Mouse (Mus musculus) forebrain, embryonic 15.5 days (tissue): Measurements from ENCODE around the gene Ncan. TPM values are rescaled to one million over a fixed set of nuclear protein-coding genes. Genes with fewer than 3 reads are reported as not detected.

Source experiments
- ATAC-seq: fragments of 200-750 bp; cut with Nextera tagmentation; replicated peaks from 2 replicates; pipeline ENCODE4 v1.8.0; 2017; ENCODE audit warnings: mild to moderate bottlenecking, moderate TSS enrichment, moderate library complexity
- H3K27ac ChIP-seq: fragments of 300-500 bp; sonication (generic); replicated peaks from 2 replicates; pipeline ENCODE4 v1.5.1; 2015; ENCODE audit warnings: mild to moderate bottlenecking, inconsistent platforms
- H3K27me3 ChIP-seq: fragments of 300-500 bp; sonication (generic); 2 replicates; pipeline ENCODE4 v1.6.1; 2015; ENCODE audit warnings: inconsistent platforms
- H3K36me3 ChIP-seq: fragments of 300-500 bp; sonication (generic); 2 replicates; pipeline ENCODE4 v1.6.1; 2015; ENCODE audit warnings: mild to moderate bottlenecking, inconsistent platforms
- H3K4me1 ChIP-seq: fragments of 300-500 bp; sonication (generic); 2 replicates; pipeline ENCODE4 v1.6.1; 2015; ENCODE audit warnings: inconsistent platforms
- H3K4me2 ChIP-seq: fragments of 300-500 bp; sonication (generic); replicated peaks from 2 replicates; pipeline ENCODE4 v1.6.1; 2015; ENCODE audit warnings: mild to moderate bottlenecking, inconsistent platforms
- H3K4me3 ChIP-seq: fragments of 300-500 bp; sonication (generic); 2 replicates; pipeline ENCODE4 v1.5.1; 2015; ENCODE audit warnings: mild to moderate bottlenecking, inconsistent platforms
- H3K9ac ChIP-seq: fragments of 300-500 bp; sonication (generic); replicated peaks from 2 replicates; pipeline ENCODE4 v1.6.1; 2015; ENCODE audit warnings: mild to moderate bottlenecking, inconsistent platforms
- H3K9me3 ChIP-seq: fragments of 300-500 bp; sonication (generic); 2 replicates; pipeline ENCODE4 v1.6.1; 2016; ENCODE audit warnings: inconsistent platforms
- WGBS: fragments of 180-500 bp; shearing (Covaris S2); methylation state at CpG from one replicate; pipeline ENCODE4 v1.1.7; 2015; ENCODE audit warnings: mixed read lengths; 5-methylcytosine and 5-hydroxymethylcytosine counted together
- polyA plus RNA-seq: library from polyadenylated mRNA; unstranded; fragments of >200 nt; fragmentation: Nextera tagmentation; extraction: Ambion mirVana; gene quantifications from 2 replicates; pipeline ENCODE4 v1.2.1, GENCODE M21; 2015

Ncan gene
- polyA plus RNA-seq, 1 experiment from 2014 or later = 144 TPM

GRCm38 (mm10) chr8:70147678-70148607 is 27.3 kb upstream of the Ncan start:
- Histone ChIP-seq H3K36me3 (peaks cover 29% of the 10 kb centered on the region), H3K4me2 (no peak overlapping the region), H3K4me3 (no peak overlapping the region), H3K9me3 (no peaks in the 10 kb centered on the region), H3K4me1 (peaks cover 6% of the 10 kb centered on the region), H3K27ac (no peak overlapping the region), H3K9ac (no peak overlapping the region), H3K27me3 (no peaks in the 10 kb centered on the region)
- ATAC-seq = no peak
- WGBS = 86% methylated on average over 7 of the region's 7 CpGs

GRCm38 (mm10) chr8:70139981-70140380 is 19.3 kb upstream of the Ncan start:
- no peaks in the 10 kb centered on the region for H3K27me3 ChIP-seq
- H3K36me3 ChIP-seq = peaks cover 17% of the 10 kb centered on the region
- WGBS = 10% methylated on average over 9 of the region's 9 CpGs
- no peaks in the 10 kb centered on the region for H3K9me3 ChIP-seq
- H3K27ac ChIP-seq = peak overlapping the region; percentile 90
- peaks cover 23% of the 10 kb centered on the region for H3K4me1 ChIP-seq
- ATAC-seq = no peak; the same call in 1 of the 2 replicates
- H3K4me3 ChIP-seq = peak overlapping the region; percentile 75
- peak overlapping the region; percentile 66 for H3K4me2 ChIP-seq
- H3K9ac ChIP-seq = peak overlapping the region; percentile 81

DNA sequence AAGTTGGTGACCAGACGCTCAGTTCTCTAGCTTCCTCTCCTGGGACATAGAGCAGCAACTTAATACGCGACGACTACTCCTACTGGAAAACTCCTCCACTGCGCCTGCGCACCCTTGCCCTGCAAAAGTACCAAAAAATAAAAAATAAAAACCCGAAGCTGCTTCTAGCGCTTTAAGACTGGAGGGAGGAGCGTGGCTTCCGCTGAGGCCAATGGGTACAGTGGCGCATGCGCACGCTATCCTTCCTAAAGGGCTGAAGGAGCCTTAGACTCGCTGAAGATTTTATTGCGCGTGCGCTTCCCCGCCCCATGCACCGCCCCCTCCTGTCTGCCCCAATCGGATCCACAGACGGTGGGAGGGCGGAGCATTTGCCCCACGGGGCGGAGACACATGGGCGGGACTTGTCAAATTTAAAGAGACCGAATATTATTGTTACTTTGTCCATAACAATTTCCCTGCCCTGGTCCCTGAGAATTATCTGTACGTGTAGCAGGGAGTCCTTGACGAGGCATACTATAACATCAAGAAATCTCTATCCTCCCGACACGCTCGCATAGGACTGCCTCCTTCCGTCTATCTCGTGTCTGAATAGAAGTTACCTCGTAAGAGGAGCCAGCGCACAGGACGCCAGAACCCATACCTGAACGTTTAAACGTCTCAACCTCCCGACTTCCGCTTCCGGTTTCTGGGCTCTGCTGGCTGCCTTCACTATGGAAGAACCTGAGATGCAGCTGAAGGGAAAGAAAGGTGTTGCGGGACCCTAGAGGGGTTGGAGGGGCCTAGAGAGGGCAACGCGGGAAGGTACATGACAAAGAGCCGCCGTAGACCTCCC is 18.6 kb upstream of the Ncan start, which contains the start of the genes Rfxank, Borcs8 and Mef2b:
Gene Rfxank (minus strand): TSS at position 129 of the 832 bp plus-strand sequence.
Gene Borcs8 (plus strand): TSS at position 474 of the 832 bp plus-strand sequence.
Gene Mef2b (plus strand): TSS at position 686 of the 832 bp plus-strand sequence.
- peaks cover 23% of the 10 kb centered on the region for H3K4me1 ChIP-seq
- no peaks in the 10 kb centered on the region for H3K27me3 ChIP-seq
- H3K27ac ChIP-seq = peak within 1 kb of the TSS; percentile 90
- ATAC-seq = peak; percentile 98
- H3K36me3 ChIP-seq = peaks cover 22% of the 10 kb centered on the region
- H3K9ac ChIP-seq = peak within 1 kb of the TSS; percentile 81
- WGBS = under 1% methylated on average over 46 of the region's 46 CpGs
- H3K4me3 ChIP-seq = peak within 1 kb of the TSS; percentile 75
- H3K4me2 ChIP-seq = peak within 1 kb of the TSS; percentile 66
- H3K9me3 ChIP-seq = no peaks in the 10 kb centered on the region

- H3K27ac ChIP-seq = no peak overlapping the region
- H3K27me3 ChIP-seq = no peaks in the 10 kb centered on the region
- H3K36me3 ChIP-seq = peaks cover 22% of the 10 kb centered on the region
- H3K4me1 ChIP-seq = peaks cover 23% of the 10 kb centered on the region
- no peaks in the 10 kb centered on the region for H3K9me3 ChIP-seq
- 79% methylated on average over 4 of the region's 4 CpGs for WGBS
- ATAC-seq = no peak
- H3K4me2 ChIP-seq = peak overlapping the region; percentile 54
- no peak overlapping the region for H3K9ac ChIP-seq
- H3K4me3 ChIP-seq = peak overlapping the region; percentile 75
Measured at GRCm38 (mm10) chr8:70137890-70138289, 17.2 kb upstream of the Ncan start.

GRCm38 (mm10) chr8:70136591-70136990 is 15.9 kb upstream of the Ncan start:
- H3K27ac ChIP-seq = no peak overlapping the region
- no peaks in the 10 kb centered on the region for H3K27me3 ChIP-seq
- peaks cover 20% of the 10 kb centered on the region for H3K36me3 ChIP-seq
- no peak for ATAC-seq
- H3K4me3 ChIP-seq = no peak overlapping the region
- H3K9ac ChIP-seq = no peak overlapping the region
- 91% methylated on average over 4 of the region's 4 CpGs for WGBS
- H3K9me3 ChIP-seq = no peaks in the 10 kb centered on the region
- peaks cover 33% of the 10 kb centered on the region for H3K4me1 ChIP-seq
- no peak overlapping the region for H3K4me2 ChIP-seq

DNA sequence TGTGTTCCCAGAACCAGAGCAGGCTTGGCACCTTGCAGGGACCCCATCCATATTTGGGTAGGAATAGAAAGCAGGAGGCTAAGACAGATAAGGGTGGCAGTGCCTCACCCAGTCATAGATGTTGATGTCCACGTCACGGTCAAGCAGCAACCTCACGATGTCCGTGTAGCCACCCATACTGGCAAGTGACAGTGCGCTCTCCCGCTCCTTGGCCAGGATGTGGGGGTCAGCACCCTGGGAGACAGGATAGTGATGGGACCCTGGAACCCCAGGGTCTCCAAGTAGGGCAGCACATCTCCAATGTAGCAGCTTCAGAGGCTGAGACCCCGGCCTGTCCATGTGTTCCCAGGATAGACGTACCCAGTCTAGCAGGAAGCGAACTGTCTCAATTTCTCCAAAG is 14.3 kb upstream of the Ncan start:
- no peak for ATAC-seq
- WGBS = 91% methylated on average over 9 of the region's 9 CpGs

GRCm38 (mm10) chr8:70134086-70134485 is 13.4 kb upstream of the Ncan start:
- Histone ChIP-seq H3K4me1 (peaks cover 39% of the 10 kb centered on the region), H3K4me2 (no peak overlapping the region), H3K9me3 (no peaks in the 10 kb centered on the region), H3K4me3 (no peak overlapping the region), H3K9ac (no peak overlapping the region), H3K36me3 (peaks cover 20% of the 10 kb centered on the region), H3K27ac (no peak overlapping the region), H3K27me3 (no peaks in the 10 kb centered on the region)
- ATAC-seq = no peak
- 88% methylated on average over 5 of the region's 5 CpGs for WGBS

More for the DNA sequence above, 14.3 kb upstream of the Ncan start:
- Histone ChIP-seq H3K9me3 (no peaks in the 10 kb centered on the region), H3K4me3 (no peak overlapping the region), H3K9ac (no peak overlapping the region), H3K4me2 (no peak overlapping the region), H3K27ac (no peak overlapping the region), H3K36me3 (peaks cover 20% of the 10 kb centered on the region), H3K4me1 (peaks cover 31% of the 10 kb centered on the region), H3K27me3 (no peaks in the 10 kb centered on the region)

- Histone ChIP-seq H3K36me3 (peaks cover 20% of the 10 kb centered on the region), H3K27me3 (no peaks in the 10 kb centered on the region), H3K9ac (peak within 1 kb of the TSS; percentile 62), H3K9me3 (no peaks in the 10 kb centered on the region), H3K4me2 (peak within 1 kb of the TSS; percentile 65), H3K4me1 (peaks cover 34% of the 10 kb centered on the region), H3K27ac (peak within 1 kb of the TSS; percentile 74), H3K4me3 (peak within 1 kb of the TSS; percentile 74)
- peak; percentile 88 for ATAC-seq
- 1% methylated on average over 37 of the region's 37 CpGs for WGBS
Measured at GRCm38 (mm10) chr8:70131166-70131883, 10.7 kb upstream of the Ncan start, which contains the start of gene Nr2c2ap. Nr2c2ap (plus strand) TSS chr8:70131333.

- no peak overlapping the region for H3K9ac ChIP-seq
- H3K9me3 ChIP-seq = no peaks in the 10 kb centered on the region
- H3K4me2 ChIP-seq = no peak overlapping the region
- no peak overlapping the region for H3K4me3 ChIP-seq
- peak overlapping the region; percentile 74 for H3K27ac ChIP-seq
- no peak for ATAC-seq
- H3K4me1 ChIP-seq = peaks cover 34% of the 10 kb centered on the region
- 85% methylated on average over 3 of the region's 3 CpGs for WGBS
- H3K36me3 ChIP-seq = peaks cover 19% of the 10 kb centered on the region
- H3K27me3 ChIP-seq = peaks cover under 1% of the 10 kb centered on the region; the same call in 1 of the 2 replicates
Measured at GRCm38 (mm10) chr8:70130066-70130465, 9.4 kb upstream of the Ncan start.

DNA sequence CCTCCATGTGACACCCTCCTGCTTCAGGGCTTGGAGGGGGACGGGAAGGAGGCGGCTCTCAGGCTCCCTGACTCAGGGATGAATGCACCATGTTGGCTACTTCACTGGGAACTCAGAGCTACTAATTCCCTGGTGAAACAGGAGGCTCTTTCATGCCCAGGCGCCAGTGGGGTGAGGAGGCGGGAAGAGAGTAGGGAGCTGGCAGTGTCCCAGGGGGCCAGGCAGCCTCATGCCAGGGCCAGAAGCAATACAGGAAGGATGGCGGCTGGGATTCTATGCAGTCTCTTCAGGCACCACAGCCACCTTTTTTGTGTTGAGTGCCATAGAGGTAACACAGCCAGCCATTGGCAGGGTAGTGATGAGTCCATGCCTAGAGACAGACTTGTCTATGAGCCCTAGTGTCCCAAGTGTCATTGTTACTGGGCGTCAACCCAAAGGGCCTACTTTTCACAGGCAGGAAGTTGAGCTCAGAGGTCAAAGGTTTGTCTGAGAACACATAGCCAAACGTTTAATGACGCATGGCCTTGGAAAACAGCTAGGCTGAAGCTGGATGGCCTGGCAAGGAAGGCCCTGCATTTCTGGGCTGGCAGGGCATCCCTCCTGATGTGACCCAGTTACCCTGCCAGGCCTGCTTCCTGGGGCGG is 8.8 kb upstream of the Ncan start:
- peak; percentile 59 for ATAC-seq
- Histone ChIP-seq H3K36me3 (peaks cover 13% of the 10 kb centered on the region; the same call in 1 of the 2 replicates), H3K9me3 (no peaks in the 10 kb centered on the region), H3K4me3 (no peak overlapping the region), H3K27ac (peak overlapping the region; percentile 74), H3K27me3 (peaks cover 3% of the 10 kb centered on the region; the same call in 1 of the 2 replicates), H3K4me2 (no peak overlapping the region), H3K4me1 (peaks cover 34% of the 10 kb centered on the region), H3K9ac (no peak overlapping the region)
- 48% methylated on average over 9 of the region's 9 CpGs for WGBS

DNA sequence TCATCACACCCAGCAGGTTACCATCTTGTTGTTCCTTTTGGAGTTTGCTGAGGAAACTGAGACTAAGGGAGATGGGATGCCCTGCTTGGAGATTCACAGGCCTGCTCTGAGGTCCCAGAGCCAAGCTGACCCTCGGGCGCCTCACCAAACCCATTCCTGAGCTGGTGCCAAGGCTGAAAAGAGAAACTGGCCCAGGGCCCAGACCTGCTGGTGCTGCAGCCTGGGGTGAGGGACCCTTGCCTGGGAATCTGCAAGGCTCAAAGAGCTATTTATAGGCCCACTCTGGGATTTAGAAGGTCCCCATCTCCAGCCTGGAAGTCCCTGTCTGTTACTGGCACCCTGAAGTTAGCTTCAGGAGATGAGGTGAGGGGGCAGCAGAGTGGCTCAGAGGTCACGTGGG is 7.8 kb upstream of the Ncan start:
- Histone ChIP-seq H3K27ac (peak overlapping the region; percentile 74), H3K9me3 (no peaks in the 10 kb centered on the region), H3K4me1 (peaks cover 34% of the 10 kb centered on the region), H3K27me3 (peaks cover 3% of the 10 kb centered on the region; the same call in 1 of the 2 replicates), H3K9ac (no peak overlapping the region; the same call in 1 of the 2 replicates), H3K4me3 (no peak overlapping the region), H3K36me3 (peaks cover 9% of the 10 kb centered on the region; the same call in 1 of the 2 replicates), H3K4me2 (no peak overlapping the region)
- no peak; the same call in 1 of the 2 replicates for ATAC-seq
- WGBS = 40% methylated on average over 3 of the region's 3 CpGs
